Mouse (Mus musculus) megakaryocyte, adult 5-6 weeks (primary cell): ENCODE measurements around the gene D130052B06Rik. TPM values are rescaled to one million over a fixed set of nuclear protein-coding genes. Genes with fewer than 3 reads are reported as not detected.

Experiments
- ATAC-seq: 2 replicates; pipeline ENCODE4 v1.8.0; 2016; ENCODE audit warnings: mild to moderate bottlenecking, inconsistent platforms; ENCODE audit not compliant: poor library complexity, severe bottlenecking
- total RNA-seq, 2 experiments: library from RNA; stranded (forward) in 1 of 2; stranded (reverse) in 1 of 2; fragments of 153-499, 151-499 nt in 1 of 2; fragments of 221-1000, 200-1000 nt in 1 of 2; gene quantifications; 2 replicates each; pipeline versions ENCODE4 v1.2.3 to v1.2.4; 2015 to 2017

D130052B06Rik gene
- total RNA-seq (2015): not detected in 2 replicates
- total RNA-seq (2017): not detected in 2 replicates

DNA sequence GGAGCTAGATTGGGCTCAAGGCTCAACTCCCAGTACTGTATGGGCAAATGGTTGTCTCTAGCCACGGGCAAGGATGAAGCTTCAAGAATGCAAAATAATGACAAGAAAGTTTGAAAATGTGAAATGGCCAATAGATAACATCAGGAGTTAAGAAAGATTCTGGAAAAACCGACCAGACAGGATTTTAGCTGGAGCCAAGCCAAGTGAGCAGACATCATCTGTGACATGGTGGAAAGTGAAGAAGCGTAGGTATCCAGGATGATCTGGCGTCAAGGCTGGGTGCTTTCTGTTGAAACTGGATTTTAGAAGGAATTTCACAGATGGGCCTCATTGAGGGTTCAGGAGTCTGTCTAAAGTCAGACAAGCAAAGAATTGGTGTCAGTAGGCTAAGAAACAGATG lies at the start of gene D130052B06Rik:
TSS of gene D130052B06Rik (plus strand) at position 317 of the 400 bp plus-strand sequence.
- ATAC-seq: no peak

DNA sequence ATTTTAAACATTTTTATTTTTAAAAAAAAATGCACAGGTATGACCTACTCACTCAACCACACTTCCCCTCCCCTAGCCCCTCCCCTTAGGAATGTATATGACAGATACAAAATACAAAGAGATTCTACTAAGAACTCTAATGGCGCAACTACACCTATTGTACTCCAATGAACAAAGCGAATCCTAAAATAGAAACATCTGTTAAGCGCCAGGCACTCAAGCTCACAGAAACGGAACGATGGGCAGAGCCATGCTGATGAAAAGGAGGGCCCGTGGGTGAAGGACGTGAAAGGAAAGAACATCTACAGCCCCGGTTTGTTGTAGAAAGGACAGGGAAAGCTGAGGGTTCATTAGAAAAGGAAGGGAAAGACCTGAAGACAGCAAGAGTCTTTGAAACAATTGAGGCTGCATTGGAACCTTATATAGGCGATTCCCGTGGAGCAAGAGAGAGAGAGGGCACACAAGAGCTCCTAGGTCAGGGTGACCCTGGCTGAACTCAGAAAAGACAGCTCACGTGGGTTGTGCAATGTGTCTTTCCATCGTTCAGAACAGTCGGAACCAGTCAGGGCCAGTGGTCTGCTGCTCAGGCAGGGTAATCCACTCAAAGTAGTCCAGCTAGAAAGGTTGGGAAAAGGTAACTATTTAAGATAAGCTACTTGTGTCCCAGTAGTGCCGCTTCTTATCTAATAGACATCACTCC lies 48.1 kb upstream of the D130052B06Rik start:
- ATAC-seq: no peak

DNA sequence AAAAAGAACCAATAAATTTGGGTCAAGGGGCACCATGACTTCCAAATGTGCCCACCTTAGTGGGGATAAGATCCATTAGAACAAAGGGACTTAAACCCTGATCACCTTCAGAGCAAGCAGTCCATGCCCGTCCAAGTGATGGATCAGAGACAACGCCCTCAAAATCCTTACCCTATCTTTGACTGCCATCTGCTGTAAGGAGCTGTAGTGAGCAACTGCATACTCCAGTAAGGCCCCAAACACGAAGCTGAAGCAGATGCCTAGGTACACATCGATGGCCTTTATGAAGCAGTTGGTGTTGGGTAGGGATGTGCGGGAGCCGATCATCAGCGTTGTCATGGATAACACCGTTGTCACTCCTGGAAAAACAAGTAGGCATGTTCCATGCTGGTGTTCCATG lies 45.0 kb upstream of the D130052B06Rik start:
- no peak for ATAC-seq

DNA sequence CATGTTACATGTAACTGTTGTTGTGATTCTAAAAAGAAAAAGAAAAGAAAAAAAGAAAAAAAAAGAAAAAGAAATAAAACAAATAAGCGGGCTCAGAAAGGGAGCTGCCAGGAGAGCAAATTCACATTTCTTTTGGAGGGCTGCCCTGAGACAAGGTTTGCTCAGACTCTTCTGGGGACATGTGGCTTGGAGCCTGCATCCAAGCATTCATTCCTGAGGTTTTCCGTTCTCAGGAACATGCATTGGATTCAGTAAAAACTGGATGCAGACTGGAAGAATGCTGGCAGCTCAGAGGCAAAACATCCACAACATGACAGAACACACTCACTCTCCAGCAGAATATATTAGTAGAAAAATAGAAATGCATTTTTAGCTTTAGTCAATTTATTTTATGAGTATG lies 35.2 kb upstream of the D130052B06Rik start:
- ATAC-seq: no peak

DNA sequence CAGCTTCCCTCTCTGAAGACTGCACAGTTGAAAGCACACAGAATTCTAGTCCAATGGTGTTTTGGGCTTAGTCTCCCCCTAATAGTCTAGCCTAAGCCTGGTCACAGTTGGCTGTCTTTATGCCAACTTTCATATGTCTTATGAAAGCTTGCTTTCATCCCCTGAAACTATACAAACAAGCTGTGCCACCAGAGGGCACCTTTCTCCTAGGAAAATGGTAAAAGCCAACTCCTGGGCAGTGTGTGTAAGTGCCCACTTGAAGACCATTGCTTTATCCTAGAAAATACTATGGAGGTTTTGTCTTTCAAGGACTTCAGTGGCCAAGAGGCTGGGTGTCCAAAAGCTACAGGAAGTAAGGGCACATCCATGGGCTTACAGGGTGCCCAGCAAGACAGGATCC lies 28.7 kb upstream of the D130052B06Rik start:
- no peak for ATAC-seq

DNA sequence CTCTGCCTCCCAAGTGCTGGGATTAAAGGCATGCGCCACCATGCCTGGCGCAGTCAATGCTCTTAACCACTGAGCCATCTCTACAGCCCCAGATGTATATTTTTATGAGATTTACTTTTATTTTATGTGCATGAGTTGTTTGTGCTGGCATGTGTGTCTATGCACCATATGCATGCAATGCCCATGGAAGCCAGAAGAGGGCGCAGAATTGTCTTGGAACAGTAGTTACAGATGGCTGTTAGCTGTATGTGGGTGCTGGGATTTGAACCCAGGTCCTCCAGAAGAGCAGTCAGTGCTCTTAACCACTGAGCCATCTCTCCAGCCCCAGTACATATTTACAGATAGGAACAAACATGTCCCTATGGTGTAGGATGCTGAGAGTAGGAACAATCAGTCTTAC lies 24.2 kb upstream of the D130052B06Rik start:
- no peak for ATAC-seq

DNA sequence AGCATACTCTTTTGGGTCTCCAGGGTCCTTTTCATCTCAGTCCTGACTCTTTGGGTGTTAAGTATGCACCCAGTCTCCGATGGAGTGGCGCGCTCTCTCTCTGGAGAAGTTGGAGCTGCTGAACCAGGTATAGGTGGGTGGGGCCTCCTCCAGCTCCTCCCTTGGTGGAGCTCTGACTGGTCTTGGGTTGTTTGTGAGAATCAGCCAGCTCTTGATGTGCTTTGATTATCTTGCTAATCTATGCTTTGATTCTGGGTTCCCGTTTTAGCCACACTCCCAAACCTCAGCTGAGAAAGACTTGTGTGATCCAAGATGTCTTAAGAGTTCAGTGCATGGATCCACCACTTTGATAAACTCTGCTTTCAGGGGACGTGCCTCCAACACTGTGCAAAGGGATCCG lies 20.2 kb upstream of the D130052B06Rik start, which contains the start of gene Gabrp:
TSS of gene Gabrp (minus strand) at position 101 of the 400 bp plus-strand sequence.
- ATAC-seq: no peak

DNA sequence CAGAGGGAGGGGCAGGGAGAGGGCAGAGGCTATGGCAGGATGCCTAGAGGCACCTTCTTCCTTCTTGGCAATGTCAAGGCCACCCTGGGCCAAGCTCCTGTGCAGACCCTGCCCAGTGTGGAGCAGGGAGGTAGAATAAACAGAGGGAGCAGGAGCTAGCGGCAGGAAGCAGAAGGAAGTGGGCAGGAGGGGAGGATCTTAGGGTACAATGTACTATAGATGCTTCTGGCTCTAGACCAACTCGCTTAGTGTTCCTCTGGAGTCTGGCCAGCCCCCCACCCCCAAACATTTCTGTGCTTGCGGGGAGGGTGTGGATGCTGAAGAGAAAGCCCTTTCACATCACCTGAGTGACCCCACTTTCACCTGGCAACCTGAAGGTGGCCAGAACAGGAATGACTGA lies 19.5 kb upstream of the D130052B06Rik start:
- no peak for ATAC-seq

DNA sequence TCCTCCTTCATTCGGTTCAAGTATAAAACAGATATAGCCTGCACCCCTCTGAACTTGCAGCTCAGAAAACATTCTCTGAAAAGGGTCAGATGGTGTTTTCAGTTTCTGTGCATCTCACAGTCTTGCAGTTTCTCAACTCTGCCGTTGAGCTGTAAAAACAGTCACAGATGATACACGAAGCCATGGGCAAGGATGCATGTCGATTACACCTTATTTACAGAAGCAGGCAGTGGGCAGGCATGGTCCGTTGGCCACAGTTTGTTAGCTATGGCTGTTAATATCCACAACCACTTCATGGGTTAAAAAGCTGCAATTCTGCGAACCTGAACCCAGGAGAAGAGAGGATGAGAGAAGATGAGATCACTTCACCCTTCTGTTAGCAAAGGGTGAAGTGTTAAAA lies 12.5 kb upstream of the D130052B06Rik start:
- ATAC-seq: no peak

DNA sequence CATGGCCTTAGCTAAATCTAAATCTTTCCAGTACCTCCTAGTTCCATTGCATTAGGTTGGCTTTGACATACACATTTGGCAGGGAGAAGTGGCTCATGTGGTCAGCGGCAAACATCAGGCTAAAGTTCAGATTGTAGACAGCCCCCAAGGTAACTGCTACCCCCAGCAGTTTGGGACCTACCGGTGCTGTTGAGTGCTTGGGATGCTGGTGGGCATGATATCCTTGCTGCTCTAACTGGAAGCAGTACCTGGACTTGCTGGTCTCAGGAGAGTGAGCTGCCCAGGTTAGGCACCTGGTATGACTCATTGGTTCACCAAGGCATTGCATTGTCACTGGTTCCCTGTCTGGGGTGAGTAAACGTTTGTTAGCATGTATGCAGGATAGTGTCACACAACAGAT lies 8.3 kb upstream of the D130052B06Rik start:
- ATAC-seq: no peak

DNA sequence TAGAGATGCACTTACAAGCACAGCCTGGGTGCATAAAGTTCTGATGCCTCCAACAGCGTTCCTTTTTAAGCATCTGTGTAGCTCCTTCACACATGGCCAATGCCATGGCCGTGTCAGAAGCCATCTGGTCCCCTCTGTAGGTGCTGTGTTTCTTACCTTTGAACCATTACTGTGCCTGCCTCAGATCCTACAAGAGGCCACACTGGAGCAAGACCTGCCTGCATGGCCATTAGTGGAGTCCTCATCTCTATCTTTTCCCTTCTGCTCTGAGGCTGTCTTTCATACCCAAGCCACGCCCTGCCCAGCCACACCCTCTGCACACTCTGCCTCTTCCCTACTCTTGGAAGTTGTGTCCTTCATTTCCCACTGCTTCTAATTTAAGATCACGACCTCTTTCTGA lies 6.3 kb upstream of the D130052B06Rik start:
- no peak for ATAC-seq

DNA sequence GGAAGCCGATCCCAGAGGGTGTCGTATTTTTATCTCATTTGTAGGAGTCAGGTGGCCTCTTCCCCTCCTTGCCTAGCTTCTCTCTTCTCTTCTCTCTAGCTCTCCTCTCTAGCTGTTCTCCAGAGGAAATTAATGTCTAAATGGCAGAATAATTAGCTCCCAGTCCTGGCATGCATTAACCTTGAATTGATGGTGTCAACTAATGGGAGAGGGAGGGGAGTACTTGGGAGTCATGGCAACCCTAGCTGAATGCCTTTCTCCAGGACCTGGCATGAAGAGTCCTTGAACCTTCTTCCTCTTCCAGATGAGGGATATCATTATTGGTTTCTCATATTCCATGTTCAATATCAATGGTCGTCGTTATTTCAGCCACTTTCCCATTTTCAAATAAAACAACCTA lies 2.4 kb upstream of the D130052B06Rik start:
- ATAC-seq: no peak

DNA sequence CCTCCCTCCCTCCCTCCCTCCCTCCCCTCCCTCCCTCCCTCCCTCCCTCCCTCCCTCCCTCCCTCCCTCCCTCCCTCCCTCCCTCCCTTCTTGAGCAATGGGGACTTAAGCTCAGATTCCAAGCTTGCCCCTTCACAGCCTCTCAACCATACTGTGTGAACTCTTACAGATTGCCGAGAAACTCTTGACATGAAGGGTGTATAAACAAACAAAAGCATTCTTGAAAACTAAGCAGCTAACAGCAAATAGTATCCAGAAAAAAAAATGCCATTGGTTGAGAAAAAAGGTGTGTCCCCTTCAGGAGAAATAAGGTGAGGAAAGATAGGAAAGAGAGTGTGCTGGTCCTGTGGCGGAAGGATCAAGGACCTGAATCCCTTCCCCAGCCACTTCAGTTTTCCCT lies 4.1 kb downstream of the D130052B06Rik start:
- no peak for ATAC-seq

DNA sequence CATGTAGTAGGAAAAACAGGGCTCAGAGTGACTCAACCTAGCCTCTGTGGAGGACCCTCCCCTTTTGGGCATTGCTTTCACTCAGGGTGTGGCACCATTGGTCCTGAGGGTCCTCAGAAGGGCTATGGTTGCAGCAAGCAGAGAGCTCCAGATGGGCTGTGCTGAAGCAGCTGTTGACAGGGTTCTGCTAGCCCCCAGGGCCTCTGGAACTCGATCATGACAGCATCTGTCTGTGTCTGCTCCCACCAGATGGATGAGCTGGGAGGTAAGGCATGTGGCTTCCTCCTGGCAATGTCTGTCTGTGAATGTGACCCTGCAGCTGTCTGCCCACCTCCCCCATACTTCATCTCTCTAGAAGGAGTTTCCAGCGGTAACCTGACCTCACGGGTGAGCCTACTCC lies 8.7 kb downstream of the D130052B06Rik start:
- no peak for ATAC-seq

DNA sequence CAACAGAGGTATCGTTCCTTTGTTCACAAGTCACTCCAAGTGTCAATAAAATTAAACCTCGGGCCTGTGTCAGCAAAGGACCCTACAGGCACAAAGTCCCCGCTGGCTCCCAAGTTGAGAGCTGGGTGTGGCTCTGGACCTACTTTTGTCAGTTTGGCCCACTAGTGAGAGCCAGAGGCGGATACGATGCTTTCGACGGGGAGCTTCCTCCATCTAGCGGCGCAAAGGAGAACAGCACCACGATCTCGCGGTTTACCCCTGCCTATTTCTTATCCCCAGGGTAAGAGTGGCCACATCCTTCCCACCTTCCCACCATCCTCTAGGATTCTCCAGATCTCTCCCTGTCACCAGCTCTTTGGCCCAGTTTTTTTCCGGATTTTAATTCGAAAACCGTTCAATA lies 15.1 kb downstream of the D130052B06Rik start:
- ATAC-seq: peak; percentile 47; the same call in 1 of the 2 replicates

DNA sequence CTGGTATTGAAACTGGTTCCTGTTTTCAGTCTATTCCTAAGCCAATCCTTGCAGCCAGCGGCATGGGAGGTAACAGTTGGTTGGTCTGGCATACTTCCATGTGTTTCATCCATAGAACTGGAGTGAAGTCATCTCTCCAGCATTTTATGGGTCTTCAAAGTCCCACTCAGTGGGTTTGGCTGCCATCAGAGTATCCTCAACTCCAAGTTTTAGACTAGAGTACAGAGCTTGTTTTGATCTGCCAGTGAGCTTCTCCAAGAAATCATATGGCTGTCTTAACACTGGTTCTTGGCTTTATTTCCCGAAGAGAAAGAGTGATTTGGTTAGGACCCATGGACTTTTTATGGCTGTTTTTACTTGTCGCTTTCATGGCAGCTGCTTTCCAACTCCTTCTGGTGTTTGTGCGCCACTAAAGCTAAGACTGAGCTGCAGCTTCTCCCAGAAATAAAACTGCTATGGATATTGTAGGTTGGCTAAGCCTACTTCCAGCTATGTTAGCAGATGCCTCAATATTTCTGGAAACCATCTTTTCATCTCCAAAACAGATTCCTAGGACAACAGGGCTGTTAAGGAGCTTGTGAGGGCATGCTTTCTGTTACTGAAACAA lies 28.1 kb downstream of the D130052B06Rik start:
- no peak for ATAC-seq

DNA sequence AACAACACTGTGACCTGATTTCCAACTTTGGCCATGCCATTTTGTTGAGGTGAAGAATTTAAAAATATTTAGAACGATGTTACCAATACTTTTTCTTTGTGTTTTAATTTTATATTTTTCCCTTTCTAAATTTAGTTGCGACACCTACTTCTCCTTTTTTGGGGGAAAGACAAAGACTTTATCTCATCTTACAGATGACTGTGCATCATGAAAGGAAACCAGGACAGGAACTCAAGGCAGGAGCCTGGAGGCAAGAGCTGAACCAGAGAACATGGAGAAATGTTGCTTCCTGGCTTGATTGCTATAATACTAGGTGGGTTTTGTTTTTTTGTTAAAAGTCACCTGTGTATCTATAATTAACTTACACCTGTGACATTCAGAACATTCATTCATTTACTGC lies 38.0 kb downstream of the D130052B06Rik start:
- ATAC-seq: no peak

DNA sequence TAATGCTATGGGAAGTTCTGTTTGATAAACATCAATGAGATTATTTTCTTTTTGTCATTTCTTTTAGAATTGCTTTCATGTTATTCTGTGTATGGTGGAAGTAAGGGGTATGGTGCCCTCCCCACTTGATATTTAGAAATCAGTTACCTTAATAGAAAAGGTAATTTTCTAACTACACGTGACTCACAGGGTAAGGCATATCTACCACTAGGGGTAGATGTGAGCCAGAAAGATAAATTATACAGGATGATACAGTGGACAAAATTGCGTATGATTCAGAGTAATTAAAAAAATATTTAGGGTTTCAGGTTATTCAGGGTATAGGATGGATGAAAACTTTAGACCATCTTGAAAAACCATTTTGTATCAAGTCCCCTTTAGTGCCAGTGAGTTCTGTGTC lies 50.3 kb downstream of the D130052B06Rik start:
- no peak for ATAC-seq

DNA sequence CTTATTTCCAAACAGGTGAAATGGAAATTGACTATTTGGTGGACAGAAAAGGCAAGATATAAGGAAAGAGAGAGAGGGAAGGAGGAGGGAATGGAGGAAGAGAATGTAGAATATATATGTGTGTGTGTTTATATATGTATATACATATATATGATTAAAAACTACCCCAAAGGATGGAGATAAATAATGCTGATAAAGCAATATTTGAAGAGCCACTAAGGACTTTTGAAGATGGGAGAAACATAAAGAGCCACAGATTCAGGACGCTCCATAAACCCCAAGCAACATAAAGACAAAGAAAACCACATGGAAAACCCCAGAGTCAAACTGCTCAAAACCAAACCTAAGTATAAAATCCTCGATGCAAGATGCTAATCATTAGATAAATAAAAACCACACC lies 55.4 kb downstream of the D130052B06Rik start:
- no peak for ATAC-seq

DNA sequence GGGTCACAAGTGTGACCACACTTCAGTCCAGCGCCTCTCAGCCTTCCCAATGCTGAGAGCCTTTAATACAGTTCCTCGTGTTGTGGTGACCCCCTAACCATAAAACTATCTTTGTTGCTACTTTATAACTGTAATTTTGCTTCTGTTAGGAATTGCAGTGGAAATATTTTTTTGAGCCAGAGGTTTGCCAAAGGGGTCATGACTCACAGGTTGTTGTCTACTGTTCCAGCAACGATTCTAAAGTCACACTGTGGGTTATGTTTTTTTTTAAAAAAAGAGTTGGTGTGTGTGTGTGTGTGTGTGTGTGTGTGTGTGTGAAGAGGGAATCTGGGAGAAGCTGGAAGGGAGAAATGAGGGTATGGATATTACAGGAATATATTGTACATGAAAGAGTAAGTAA lies 56.1 kb downstream of the D130052B06Rik start:
- ATAC-seq: no peak

DNA sequence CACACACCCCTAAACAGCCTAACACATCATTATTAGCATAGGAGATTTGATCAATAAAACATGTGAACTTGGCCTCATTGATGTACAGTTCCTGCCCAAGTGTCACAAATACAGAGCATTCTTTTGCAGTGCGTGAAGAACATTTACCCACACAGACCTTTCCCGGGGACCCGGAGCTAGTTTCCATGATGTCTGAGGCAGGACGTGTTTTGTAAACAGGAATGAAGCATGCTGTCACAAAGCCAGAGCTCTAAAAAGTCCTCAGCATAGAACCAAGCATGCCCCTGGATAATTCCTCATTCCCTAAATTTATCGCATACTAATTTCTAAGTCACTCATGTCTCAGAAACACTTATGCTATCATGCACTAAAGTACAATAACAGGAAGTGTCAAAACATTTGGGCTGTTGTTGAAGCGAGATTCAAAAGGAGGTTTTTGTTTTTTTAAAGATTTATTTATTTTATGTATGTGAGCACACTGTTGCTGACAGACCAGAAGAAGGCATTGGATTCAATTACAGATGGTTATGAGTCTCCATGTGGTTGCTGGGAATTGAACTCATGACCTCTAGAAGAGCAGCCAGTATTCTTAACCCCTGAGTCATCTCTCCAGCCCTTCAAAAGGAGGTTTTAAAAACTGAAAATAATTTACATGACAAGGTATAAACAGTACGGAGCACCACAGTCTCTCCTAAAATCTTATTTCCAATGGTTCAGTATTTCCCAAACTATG lies 56.9 kb downstream of the D130052B06Rik start:
- ATAC-seq: no peak
